Mouse (Mus musculus): ENCODE data around the gene Rasgrf1.
"Not testable (repeated sequence)": the region's sequence is repeated elsewhere in the genome, so short reads cannot be mapped to it uniquely, and the experiment has no call there.

The Rasgrf1 gene

GRCm38 (mm10) chr9:90036313-90036712, 126.6 kb downstream of the Rasgrf1 start:
- DNase-seq (ENCODE audit: low read depth, low spot score) = no peak

DNA sequence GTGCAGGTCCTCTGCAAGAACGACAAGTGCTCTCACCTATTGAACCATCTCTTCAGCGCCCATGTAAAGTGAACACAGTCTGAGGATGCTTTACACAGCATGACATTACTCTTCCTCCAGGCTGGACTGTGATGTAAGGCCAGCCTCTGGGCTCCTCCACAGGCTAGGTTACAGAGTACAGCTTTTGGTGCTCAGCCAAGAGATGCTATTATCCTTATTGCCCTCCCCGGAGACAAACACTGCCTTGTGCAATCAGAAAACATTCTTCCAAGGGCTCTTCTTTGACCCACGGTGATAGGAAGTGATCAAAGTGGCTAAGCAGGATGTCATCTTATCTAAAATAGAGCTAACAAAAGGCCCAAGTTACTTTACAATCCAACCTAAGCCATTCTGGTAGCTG, 128.8 kb downstream of the Rasgrf1 start:
- DNase-seq (ENCODE audit: low read depth, low spot score) = no peak

DNA sequence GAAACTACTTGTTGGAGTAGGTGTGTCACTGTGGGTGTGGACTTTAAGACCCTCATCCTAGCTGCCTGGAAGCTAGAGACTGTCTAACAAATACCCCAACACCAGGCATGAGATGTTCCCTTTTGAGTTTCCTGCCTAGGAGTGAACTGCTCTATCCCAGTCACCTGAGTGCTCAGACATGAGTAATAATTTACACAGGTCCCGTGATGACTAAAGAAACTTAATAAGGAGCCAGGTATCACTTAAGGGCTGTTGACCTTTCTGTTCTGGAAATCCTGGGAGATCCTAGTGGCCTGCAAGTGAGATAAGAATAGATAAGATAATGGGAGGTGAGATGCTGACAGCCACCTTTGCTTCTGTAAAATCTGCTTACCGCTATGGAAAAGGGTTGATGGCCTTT, 131.2 kb downstream of the Rasgrf1 start:
- no peak for DNase-seq (ENCODE audit: low read depth, low spot score)

DNA sequence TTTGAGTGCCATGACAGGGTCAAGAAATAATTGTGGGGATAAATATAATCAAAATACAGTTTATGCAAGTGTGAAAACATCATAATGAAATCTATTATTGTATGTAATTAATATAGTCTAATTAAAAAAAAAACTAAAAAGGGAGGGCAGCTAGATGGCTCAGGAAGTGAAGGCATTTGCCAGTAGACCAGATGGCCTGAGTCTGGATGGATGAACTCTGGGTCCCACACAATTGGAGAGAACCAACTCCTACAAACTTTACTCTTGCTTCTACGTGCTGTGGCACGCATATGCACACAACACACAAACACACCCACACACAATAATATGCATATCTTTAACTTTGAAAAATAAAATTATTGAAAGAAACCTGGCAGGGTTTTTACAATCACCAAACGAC, 131.8 kb downstream of the Rasgrf1 start:
- DNase-seq (ENCODE audit: low read depth, low spot score) = no peak

GRCm38 (mm10) chr9:90042906-90043305, 133.2 kb downstream of the Rasgrf1 start:
- not testable (repeated sequence) for DNase-seq (ENCODE audit: low read depth, low spot score)

GRCm38 (mm10) chr9:90045191-90045590, 135.5 kb downstream of the Rasgrf1 start:
- no peak for DNase-seq (ENCODE audit: low read depth, low spot score)

DNA sequence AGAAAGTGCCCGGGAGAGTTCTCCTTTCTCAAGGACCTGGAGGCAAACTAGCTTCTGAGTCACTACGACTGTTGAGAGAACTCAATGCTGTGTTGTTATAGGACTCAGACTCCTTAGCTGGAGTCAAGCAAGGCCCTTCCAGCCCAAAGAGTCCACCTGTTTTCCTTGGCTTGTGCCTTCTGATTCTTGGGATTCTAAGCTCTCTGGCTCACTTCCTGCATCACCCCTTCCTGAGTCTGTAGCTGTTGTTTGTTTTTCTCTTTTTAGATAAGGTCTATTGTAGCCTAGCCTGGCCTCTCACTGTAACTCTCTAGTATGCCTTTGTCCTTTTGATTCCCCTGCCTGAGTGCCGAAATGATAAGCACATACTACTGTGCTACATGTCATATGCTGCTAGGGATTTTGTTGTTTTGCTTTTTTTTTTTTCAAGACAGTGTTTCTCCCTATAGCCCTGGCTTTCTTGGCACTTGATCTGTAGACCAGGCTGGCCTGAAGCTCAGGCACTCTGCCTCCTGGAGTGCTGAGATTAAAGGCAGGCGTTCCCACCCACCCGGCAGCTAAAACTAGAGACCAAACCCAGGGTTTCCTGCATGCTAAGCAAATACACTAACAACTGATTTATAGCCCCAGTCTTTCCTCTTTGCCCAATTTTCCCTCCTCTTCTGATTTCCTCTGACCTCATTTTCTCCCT, 138.4 kb downstream of the Rasgrf1 start:
- no peak for DNase-seq (ENCODE audit: low read depth, low spot score)

DNA sequence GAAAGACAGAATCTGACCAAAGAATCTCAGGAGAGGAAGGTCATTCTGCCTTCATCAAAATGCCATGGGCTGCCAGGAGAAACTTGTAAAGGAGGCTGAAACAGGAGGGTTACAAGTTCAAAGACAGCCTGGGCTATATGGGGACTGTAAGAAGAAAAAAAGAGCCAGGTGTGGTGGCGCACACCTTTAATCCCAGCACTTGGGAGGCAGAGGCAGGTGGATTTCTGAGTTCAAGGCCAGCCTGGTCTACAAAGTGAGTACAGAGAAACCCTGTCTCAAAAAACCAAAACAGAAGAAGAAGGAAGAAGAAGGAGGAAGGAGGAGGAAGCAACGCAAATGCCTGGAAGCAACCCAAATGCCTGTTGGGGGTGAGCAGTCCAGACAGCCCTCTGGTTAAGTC, 144.1 kb downstream of the Rasgrf1 start, which contains the start of gene Ctsh:
Gene Ctsh, plus strand, starts transcription at position 301 of the 400 bp plus-strand sequence.
- no peak for DNase-seq (ENCODE audit: low read depth, low spot score)

GRCm38 (mm10) chr9:90054371-90055145, 144.8 kb downstream of the Rasgrf1 start:
- DNase-seq (ENCODE audit: low read depth, low spot score) = no peak

DNA sequence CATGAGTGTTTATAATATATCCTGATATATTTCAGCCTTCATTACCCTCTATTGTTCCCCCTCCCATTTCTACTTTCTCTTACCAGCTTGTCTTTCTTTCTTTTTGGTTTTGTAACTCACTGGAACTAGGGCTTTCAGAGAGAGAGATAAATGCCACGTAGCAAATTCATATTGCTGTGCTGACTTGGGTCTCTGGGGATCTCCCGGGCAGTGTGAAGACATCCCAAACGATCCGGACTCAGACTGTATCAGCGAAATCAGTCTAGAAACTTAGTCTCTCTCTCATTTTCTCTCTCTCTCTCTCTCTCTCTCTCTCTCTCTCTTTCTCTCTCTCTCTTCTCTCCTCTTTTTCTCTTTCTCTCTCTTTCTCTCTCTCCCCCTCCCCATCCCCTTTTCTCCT, 145.7 kb downstream of the Rasgrf1 start:
- no peak for DNase-seq (ENCODE audit: low read depth, low spot score)

GRCm38 (mm10) chr9:90055911-90056310, 146.2 kb downstream of the Rasgrf1 start:
- no peak for DNase-seq (ENCODE audit: low read depth, low spot score)

DNA sequence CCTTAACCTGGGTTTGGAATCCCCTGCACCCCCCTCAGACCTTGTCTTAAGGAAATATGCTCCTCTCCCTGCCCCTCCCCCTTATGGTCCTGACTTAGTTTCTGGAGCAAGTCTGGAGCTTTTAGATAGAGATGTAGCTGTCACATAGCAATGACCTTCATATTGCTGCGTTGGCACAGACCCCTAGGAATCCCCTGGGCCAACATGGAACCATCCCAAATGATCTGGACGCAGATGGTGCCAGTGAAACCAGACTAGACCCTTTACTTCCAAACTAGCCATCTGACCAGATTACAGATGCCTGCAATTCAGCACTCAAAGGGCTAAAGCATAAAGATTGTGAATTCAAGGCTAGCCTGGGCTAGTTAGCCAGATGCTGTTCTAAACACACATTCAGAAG, 147.0 kb downstream of the Rasgrf1 start:
- no peak for DNase-seq (ENCODE audit: low read depth, low spot score)

GRCm38 (mm10) chr9:90059828-90060573, 150.3 kb downstream of the Rasgrf1 start:
- no peak for DNase-seq (ENCODE audit: low read depth, low spot score)

GRCm38 (mm10) chr9:90060574-90060875, 150.8 kb downstream of the Rasgrf1 start:
- no peak for DNase-seq (ENCODE audit: low read depth, low spot score)

- DNase-seq (ENCODE audit: low read depth, low spot score) = not testable (repeated sequence)
Observed at GRCm38 (mm10) chr9:90060932-90061331, 151.2 kb downstream of the Rasgrf1 start.

DNA sequence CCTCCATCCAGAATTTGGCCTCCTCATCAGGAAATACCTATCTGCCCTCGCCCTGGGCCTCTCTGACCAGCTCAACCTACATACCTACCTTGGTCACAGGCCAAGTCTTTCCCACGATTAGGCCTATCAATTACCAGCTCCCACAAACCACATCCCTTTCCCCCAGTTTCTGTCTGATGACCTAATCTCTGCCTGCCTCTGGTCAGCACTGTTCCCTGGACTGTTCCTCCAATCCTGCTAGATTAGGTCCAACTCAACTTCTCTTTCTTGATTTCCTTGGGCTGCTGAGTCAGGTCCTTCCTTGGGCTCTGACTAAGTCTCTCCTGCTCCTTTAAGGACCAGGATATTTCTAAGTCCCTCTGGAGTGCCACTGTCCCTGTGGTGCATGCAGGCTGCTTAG, 157.6 kb downstream of the Rasgrf1 start:
- DNase-seq (ENCODE audit: low read depth, low spot score) = no peak

DNA sequence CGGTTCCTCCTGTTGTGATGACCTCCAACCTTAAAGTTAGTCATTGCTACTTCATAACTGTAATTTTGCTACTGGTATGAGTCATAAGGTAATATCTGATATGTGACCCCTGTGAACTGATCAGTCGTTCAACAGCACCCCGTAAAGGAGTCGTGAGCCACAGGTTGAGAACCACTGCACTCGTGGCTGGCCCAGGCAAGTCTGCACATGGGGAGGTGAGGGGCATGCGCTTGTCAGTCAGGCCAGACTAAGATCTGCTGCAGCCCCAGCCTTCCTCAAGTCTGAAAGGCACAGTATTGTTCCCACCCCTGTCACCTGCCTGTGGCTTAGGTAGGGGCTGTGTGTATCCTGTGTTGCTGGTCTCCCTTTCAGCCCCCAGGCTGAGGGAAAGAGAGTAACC, 159.1 kb downstream of the Rasgrf1 start:
- no peak for DNase-seq (ENCODE audit: low read depth, low spot score)

DNA sequence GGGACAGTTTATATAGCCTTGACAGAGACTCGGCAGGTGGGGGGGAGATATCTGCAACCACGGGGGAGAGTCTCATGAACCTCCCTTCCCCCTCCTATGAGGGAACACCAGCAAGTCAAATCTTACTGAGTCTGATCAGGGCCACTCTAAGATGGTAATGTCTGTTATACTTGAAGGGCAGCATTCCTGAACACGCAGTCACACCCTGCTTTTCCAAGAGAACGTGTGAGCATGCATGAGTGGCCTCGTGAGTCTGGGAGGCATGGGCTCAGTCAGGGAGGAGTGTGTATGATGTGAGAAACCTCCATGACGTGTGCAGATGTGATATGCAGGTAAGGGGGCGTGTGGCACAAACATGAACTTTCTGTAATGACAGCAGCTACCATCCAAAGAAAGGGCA, 159.8 kb downstream of the Rasgrf1 start:
- DNase-seq (ENCODE audit: low read depth, low spot score) = no peak

- DNase-seq (ENCODE audit: low read depth, low spot score) = no peak
Observed at GRCm38 (mm10) chr9:90070174-90070573, 160.5 kb downstream of the Rasgrf1 start.

- DNase-seq (ENCODE audit: low read depth, low spot score) = no peak
Observed at GRCm38 (mm10) chr9:90075336-90075735, 165.6 kb downstream of the Rasgrf1 start.

GRCm38 (mm10) chr9:90076131-90076530, 166.4 kb downstream of the Rasgrf1 start:
- DNase-seq (ENCODE audit: low read depth, low spot score) = no peak

Data from retina, adult 2 months (tissue).